Mouse (Mus musculus): ENCODE results near the gene Pskh1. TPM values are rescaled to one million over a fixed set of nuclear protein-coding genes. Genes with fewer than 3 reads are reported as not detected.

Gene Pskh1
- total RNA-seq, 1 experiment, result 13.2 TPM

DNA sequence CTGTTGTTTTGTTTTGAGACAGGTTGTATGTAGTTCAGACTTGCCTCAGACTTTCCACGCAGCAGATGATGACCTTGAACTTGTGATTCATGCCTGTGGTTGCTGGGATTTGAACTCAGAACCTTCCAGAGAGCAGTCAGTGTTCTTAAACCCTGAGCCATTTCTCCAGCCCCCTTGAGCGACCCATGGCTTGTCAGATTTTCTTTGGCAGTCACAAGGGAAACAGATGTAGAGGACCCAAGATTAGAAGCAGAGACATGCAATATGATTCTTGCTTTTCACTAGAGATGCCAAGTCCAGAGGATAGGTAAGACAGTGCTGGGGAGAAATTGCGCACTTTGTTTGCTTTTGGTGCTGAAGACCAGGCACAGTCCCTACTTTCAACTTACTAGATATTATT lies 47.1 kb upstream of the Pskh1 start, which contains the start of gene Cenpt:
TSS of gene Cenpt (minus strand) at position 101 of the 400 bp plus-strand sequence.
- H3K36me3 ChIP-seq (ENCODE audit: control insufficient read depth, insufficient read depth, low read length, poor library complexity, severe bottlenecking), result peaks cover 12% of the 10 kb centered on the region
- TF ChIP-seq ZC3H11A (IDR thresholded peaks at IDR 0.05; ENCODE audit: borderline replicate concordance, low read depth, low read length), result no peak
- TF ChIP-seq ZNF384 (IDR thresholded peaks at IDR 0.05; ENCODE audit: low read depth, low read length), result no peak
- TF ChIP-seq MAFK (IDR thresholded peaks at IDR 0.05; ENCODE audit: insufficient read depth, low read depth, low read length), result no peak
- TF ChIP-seq CHD2 (IDR thresholded peaks at IDR 0.05; ENCODE audit: low read depth, low read length), result no peak
- no peak for TF ChIP-seq HCFC1 (IDR thresholded peaks at IDR 0.05; ENCODE audit: borderline replicate concordance, insufficient read depth, low read length)
- peak within 1 kb of the TSS; percentile 31 to 89 for H3K4me3 ChIP-seq (ENCODE audit: insufficient read depth in 1 of 2, low read depth in 1 of 2, low read length in 2 of 2, poor library complexity in 1 of 2, severe bottlenecking in 1 of 2)
- DNase-seq (ENCODE audit: low read depth, low spot score), result no peak
- H3K9ac ChIP-seq (ENCODE audit: insufficient read depth, low read depth, low read length, poor library complexity, severe bottlenecking), result peak within 1 kb of the TSS; percentile 64; the same call in 1 of the 2 replicates
- peaks cover 6 to 13% of the 10 kb centered on the region in 2 experiments; a peak in 3 of 4 replicates for H3K4me1 ChIP-seq (ENCODE audit: control insufficient read depth in 2 of 2, insufficient read depth in 2 of 2, low read length in 2 of 2, poor library complexity in 1 of 2)
- in situ Hi-C loops (cut with MboI; ENCODE audit: low sequenced_read_pairs in 2 of 2, unreplicated experiment in 2 of 2), result no loop called here
- no peaks in the 10 kb centered on the region for H3K9me3 ChIP-seq (ENCODE audit: control insufficient read depth, insufficient read depth, low read depth, low read length)
- H3K27ac ChIP-seq (ENCODE audit: insufficient read depth, low read depth, low read length, poor library complexity, severe bottlenecking), result peak within 1 kb of the TSS; percentile 60; the same call in 1 of the 2 replicates

DNA sequence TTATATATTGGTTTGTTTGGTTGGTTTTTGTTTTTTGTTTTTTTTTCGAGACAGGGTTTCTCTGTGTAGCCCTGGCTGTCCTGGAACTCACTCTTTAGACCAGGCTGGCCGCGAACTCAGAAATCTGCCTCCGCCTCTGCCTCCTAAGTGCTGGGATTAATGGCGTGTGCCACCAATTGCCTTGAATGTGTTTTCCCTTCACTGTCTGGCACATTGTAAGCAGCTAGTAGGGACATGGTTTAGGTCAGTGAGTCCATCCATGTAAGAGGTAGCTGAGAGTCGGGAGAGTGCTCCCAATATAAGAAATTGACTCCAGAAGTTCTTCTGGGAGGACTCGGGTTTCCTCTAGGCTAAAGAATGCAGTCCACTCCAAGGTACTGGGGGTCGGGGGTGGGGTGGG lies 45.9 kb upstream of the Pskh1 start:
- Histone ChIP-seq H3K36me3 (ENCODE audit: control insufficient read depth, insufficient read depth, low read length, poor library complexity, severe bottlenecking) (peaks cover 6% of the 10 kb centered on the region), H3K9ac (ENCODE audit: insufficient read depth, low read depth, low read length, poor library complexity, severe bottlenecking) (no peak overlapping the region; the same call in 1 of the 2 replicates)
- DNase-seq (ENCODE audit: low read depth, low spot score), result no peak

DNA sequence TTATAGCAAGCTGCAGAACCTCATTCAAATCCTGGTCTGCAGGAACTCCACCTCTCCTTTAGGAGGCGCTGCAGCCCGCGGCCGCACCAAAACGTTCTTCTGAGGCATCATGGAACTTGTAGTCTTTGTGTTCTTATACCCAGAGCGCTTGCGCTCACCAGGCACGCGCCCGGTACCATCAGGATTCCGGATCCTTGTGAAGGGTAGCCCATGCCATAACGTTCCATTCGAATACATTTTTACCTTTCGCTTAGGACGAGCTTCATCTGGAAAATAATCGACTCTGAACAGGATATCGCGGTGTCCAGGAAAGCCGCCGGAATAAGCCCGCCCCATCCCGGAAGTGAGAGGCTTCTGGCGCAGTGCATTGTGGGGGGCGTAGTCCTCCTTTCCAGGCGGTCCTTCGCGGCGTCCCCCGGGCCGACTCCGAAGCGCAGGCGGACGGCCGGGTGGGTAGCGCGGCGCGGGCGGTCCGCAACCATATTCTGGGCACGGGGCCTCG lies 45.5 kb upstream of the Pskh1 start, which contains the start of gene Thap11:
TSS of gene Thap11 (plus strand) at position 418 of the 502 bp plus-strand sequence.
- Histone ChIP-seq H3K4me3 (ENCODE audit: insufficient read depth in 1 of 2, low read depth in 1 of 2, low read length in 2 of 2, poor library complexity in 1 of 2, severe bottlenecking in 1 of 2) (peak within 1 kb of the TSS; percentile 91 to 98), H3K9ac (ENCODE audit: insufficient read depth, low read depth, low read length, poor library complexity, severe bottlenecking) (peak within 1 kb of the TSS; percentile 97), H3K36me3 (ENCODE audit: control insufficient read depth, insufficient read depth, low read length, poor library complexity, severe bottlenecking) (0 out of 2 replicates have a peak, but pooled peaks cover 3% of the 10 kb centered on the region), H3K27ac (ENCODE audit: insufficient read depth, low read depth, low read length, poor library complexity, severe bottlenecking) (peak within 1 kb of the TSS; percentile 85), H3K9me3 (ENCODE audit: control insufficient read depth, insufficient read depth, low read depth, low read length) (no peaks in the 10 kb centered on the region), H3K4me1 (ENCODE audit: control insufficient read depth in 2 of 2, insufficient read depth in 2 of 2, low read length in 2 of 2, poor library complexity in 1 of 2) (peaks cover 6 to 13% of the 10 kb centered on the region in 2 experiments; a peak in 3 of 4 replicates)
- TF ChIP-seq HCFC1 (IDR thresholded peaks at IDR 0.05; ENCODE audit: borderline replicate concordance, insufficient read depth, low read length) (peak; percentile 95), CHD2 (IDR thresholded peaks at IDR 0.05; ENCODE audit: low read depth, low read length) (peak; percentile 96), ZNF384 (IDR thresholded peaks at IDR 0.05; ENCODE audit: low read depth, low read length) (0 out of 2 replicates have a peak, but pooled peaks have one; percentile 59), ZC3H11A (IDR thresholded peaks at IDR 0.05; ENCODE audit: borderline replicate concordance, low read depth, low read length) (no peak), MAFK (IDR thresholded peaks at IDR 0.05; ENCODE audit: insufficient read depth, low read depth, low read length) (no peak)
- peak; percentile 88 for DNase-seq (ENCODE audit: low read depth, low spot score)
- in situ Hi-C loops (cut with MboI; ENCODE audit: low sequenced_read_pairs in 2 of 2, unreplicated experiment in 2 of 2), result no loop called here

More for the DNA sequence above, 45.9 kb upstream of the Pskh1 start:
- no peaks in the 10 kb centered on the region for H3K9me3 ChIP-seq (ENCODE audit: control insufficient read depth, insufficient read depth, low read depth, low read length)
- peak overlapping the region; percentile 6 to 98 for H3K4me3 ChIP-seq (ENCODE audit: insufficient read depth in 1 of 2, low read depth in 1 of 2, low read length in 2 of 2, poor library complexity in 1 of 2, severe bottlenecking in 1 of 2)
- TF ChIP-seq CHD2 (IDR thresholded peaks at IDR 0.05; ENCODE audit: low read depth, low read length) (no peak), HCFC1 (IDR thresholded peaks at IDR 0.05; ENCODE audit: borderline replicate concordance, insufficient read depth, low read length) (no peak), MAFK (IDR thresholded peaks at IDR 0.05; ENCODE audit: insufficient read depth, low read depth, low read length) (no peak)
- in situ Hi-C loops (cut with MboI; ENCODE audit: low sequenced_read_pairs in 2 of 2, unreplicated experiment in 2 of 2), result no loop called here
- H3K4me1 ChIP-seq (ENCODE audit: control insufficient read depth in 2 of 2, insufficient read depth in 2 of 2, low read length in 2 of 2, poor library complexity in 1 of 2), result peaks cover 6 to 13% of the 10 kb centered on the region in 2 experiments; a peak in 3 of 4 replicates
- no peak overlapping the region for H3K27ac ChIP-seq (ENCODE audit: insufficient read depth, low read depth, low read length, poor library complexity, severe bottlenecking)

DNA sequence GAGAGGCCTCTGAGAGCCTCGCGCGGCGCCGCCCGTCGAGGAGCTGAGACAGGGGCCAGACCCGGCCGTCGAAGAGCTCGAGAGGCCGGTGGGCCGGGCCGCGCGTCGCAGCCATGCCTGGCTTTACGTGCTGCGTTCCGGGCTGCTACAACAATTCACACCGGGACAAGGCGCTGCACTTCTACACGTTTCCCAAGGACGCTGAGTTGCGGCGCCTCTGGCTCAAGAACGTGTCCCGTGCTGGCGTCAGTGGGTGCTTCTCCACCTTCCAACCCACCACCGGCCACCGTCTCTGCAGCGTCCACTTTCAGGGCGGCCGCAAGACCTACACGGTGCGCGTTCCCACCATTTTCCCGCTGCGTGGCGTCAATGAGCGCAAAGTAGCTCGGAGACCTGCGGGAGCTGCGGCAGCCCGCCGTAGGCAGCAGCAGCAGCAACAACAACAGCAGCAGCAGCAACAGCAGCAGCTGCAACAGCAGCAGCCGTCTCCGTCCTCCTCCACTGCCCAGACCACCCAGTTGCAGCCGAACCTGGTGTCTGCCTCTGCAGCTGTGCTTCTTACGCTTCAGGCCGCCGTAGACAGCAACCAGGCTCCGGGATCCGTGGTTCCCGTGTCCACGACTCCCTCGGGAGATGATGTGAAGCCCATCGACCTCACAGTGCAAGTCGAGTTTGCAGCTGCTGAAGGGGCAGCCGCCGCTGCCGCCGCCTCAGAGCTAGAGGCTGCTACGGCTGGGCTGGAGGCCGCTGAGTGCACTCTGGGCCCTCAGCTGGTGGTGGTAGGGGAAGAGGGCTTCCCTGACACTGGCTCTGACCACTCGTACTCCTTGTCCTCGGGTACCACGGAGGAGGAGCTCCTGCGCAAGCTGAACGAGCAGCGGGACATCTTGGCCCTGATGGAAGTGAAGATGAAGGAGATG lies 44.7 kb upstream of the Pskh1 start:
- Histone ChIP-seq H3K9me3 (ENCODE audit: control insufficient read depth, insufficient read depth, low read depth, low read length) (no peaks in the 10 kb centered on the region), H3K9ac (ENCODE audit: insufficient read depth, low read depth, low read length, poor library complexity, severe bottlenecking) (peak overlapping the region; percentile 97), H3K4me3 (ENCODE audit: insufficient read depth in 1 of 2, low read depth in 1 of 2, low read length in 2 of 2, poor library complexity in 1 of 2, severe bottlenecking in 1 of 2) (peak overlapping the region; percentile 91 to 98), H3K36me3 (ENCODE audit: control insufficient read depth, insufficient read depth, low read length, poor library complexity, severe bottlenecking) (0 out of 2 replicates have a peak, but pooled peaks cover 3% of the 10 kb centered on the region), H3K27ac (ENCODE audit: insufficient read depth, low read depth, low read length, poor library complexity, severe bottlenecking) (no peak overlapping the region), H3K4me1 (ENCODE audit: control insufficient read depth in 2 of 2, insufficient read depth in 2 of 2, low read length in 2 of 2, poor library complexity in 1 of 2) (peaks cover 5 to 9% of the 10 kb centered on the region in 2 experiments; a peak in 3 of 4 replicates)
- in situ Hi-C loops (cut with MboI; ENCODE audit: low sequenced_read_pairs in 2 of 2, unreplicated experiment in 2 of 2), result no loop called here
- TF ChIP-seq ZC3H11A (IDR thresholded peaks at IDR 0.05; ENCODE audit: borderline replicate concordance, low read depth, low read length), result no peak
- TF ChIP-seq CHD2 (IDR thresholded peaks at IDR 0.05; ENCODE audit: low read depth, low read length), result no peak
- no peak for TF ChIP-seq HCFC1 (IDR thresholded peaks at IDR 0.05; ENCODE audit: borderline replicate concordance, insufficient read depth, low read length)
- no peak for TF ChIP-seq ZNF384 (IDR thresholded peaks at IDR 0.05; ENCODE audit: low read depth, low read length)
- DNase-seq (ENCODE audit: low read depth, low spot score), result no peak

All from ES-E14 (cell line).